Mouse (Mus musculus): ENCODE measurements around the gene Pank4. TPM values are rescaled to one million over a fixed set of nuclear protein-coding genes. Genes with fewer than 3 reads are reported as not detected.

Gene Pank4
- total and polyA plus RNA-seq, 3 experiments: 22.4 to 34.7 (median 27.6) TPM

GRCm38 (mm10) chr4:154986750-154987149, 22.8 kb downstream of the Pank4 start:
- no peak overlapping the region for H3K4me2 ChIP-seq (ENCODE audit: insufficient read depth, low read depth, poor library complexity, severe bottlenecking)
- no peak overlapping the region for H3K9ac ChIP-seq (ENCODE audit: insufficient read depth, low read depth)
- H3K4me1 ChIP-seq (ENCODE audit: control insufficient read depth in 1 of 2, insufficient read depth in 2 of 2): peaks cover 6 to 8% of the 10 kb centered on the region in 2 experiments
- DNase-seq (ENCODE audit: extremely low read depth): no peak
- in situ Hi-C loops (cut with MboI; ENCODE audit: low pct_ligation_motif_present, low pct_unique_long_range_greater_than_20kb, low sequenced_read_pairs) (loop anchor here (5.0 kb wide), 1 partner anchor 44 kb away; no protein-coding TSS in a partner anchor), dilution Hi-C loops (cut with MboI; ENCODE audit: extremely low pct_ligation_motif_present, extremely low pct_unique_long_range_greater_than_20kb, low sequenced_read_pairs) (no loop called here)
- H3K79me2 ChIP-seq (replicated peaks; ENCODE audit: control insufficient read depth, extremely low read depth, insufficient read depth, poor library complexity, severe bottlenecking): no peaks in the 10 kb centered on the region
- H3K27ac ChIP-seq (ENCODE audit: insufficient read depth, low read depth): no peak overlapping the region
- TF ChIP-seq CHD1 (IDR thresholded peaks at IDR 0.05; ENCODE audit: low read depth, low read length) (no peak), GABPA (IDR thresholded peaks at IDR 0.05; ENCODE audit: insufficient replicate concordance, low read depth, low read length) (no peak), TBP (conservative IDR thresholded peaks at IDR 0.05; ENCODE audit: low read depth, low read length) (no peak), ZNF384 (IDR thresholded peaks at IDR 0.05; ENCODE audit: low read depth, low read length) (no peak), MXI1 (IDR thresholded peaks at IDR 0.05; ENCODE audit: low read depth, low read length) (no peak), SMC3 (IDR thresholded peaks at IDR 0.05; ENCODE audit: low read depth, low read length) (no peak), MAX (IDR thresholded peaks at IDR 0.05; ENCODE audit: low read length) (no peak), RAD21 (IDR thresholded peaks at IDR 0.05; ENCODE audit: low read depth, low read length) (no peak), MAZ (IDR thresholded peaks at IDR 0.05; ENCODE audit: low read depth, low read length) (no peak), CTCF (conservative IDR thresholded peaks at IDR 0.05 in 1 of 2, IDR thresholded peaks at IDR 0.05 in 1 of 2; ENCODE audit: low read depth in 2 of 2, low read length in 2 of 2) (no peak), EP300 (IDR thresholded peaks at IDR 0.05; ENCODE audit: low read length) (no peak), E2F4 (IDR thresholded peaks at IDR 0.05; ENCODE audit: insufficient replicate concordance, low read depth, low read length) (no peak), PAX5 (IDR thresholded peaks at IDR 0.05; ENCODE audit: low read length) (no peak), MEF2A (IDR thresholded peaks at IDR 0.05; ENCODE audit: borderline replicate concordance, low read depth, low read length) (no peak), NELFE (IDR thresholded peaks at IDR 0.05; ENCODE audit: low read depth, low read length) (no peak), ELF1 (IDR thresholded peaks at IDR 0.05; ENCODE audit: low read depth, low read length) (no peak), TCF12 (IDR thresholded peaks at IDR 0.05; ENCODE audit: low read depth, low read length) (no peak)
- H3K9me3 ChIP-seq (replicated peaks; ENCODE audit: low read length): no peaks in the 10 kb centered on the region
- H3K27me3 ChIP-seq (replicated peaks): peaks cover 56% of the 10 kb centered on the region
- H3K36me3 ChIP-seq (replicated peaks in 1 of 2; ENCODE audit: control insufficient read depth in 1 of 2, insufficient read depth in 1 of 2, low read length in 1 of 2): peaks cover 2 to 14% of the 10 kb centered on the region in 2 experiments
- no peak overlapping the region for H3K4me3 ChIP-seq (replicated peaks in 1 of 3; ENCODE audit: low read depth in 2 of 3, low read length in 2 of 3, poor library complexity in 1 of 3)

DNA sequence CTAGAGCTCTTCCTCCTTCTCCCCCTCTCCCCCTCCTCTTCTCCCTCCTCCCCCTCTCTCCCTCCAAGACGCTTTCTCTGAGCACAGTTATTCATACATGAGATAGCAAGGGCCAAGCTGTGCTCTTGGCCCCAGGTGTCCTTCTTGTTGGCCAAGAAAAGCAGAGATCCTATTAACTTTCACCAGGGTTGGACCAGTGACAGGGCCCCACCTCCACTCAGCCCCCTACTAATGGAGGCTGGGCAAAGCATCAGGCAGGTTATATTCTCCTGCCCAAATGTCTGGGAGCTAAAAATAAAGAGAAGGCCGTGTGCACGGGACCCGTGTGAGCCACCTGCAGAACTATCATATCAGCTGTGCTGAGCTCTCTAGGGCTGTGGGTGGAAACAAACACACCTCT, 31.0 kb downstream of the Pank4 start:
- in situ Hi-C loops (cut with MboI; ENCODE audit: low pct_ligation_motif_present, low pct_unique_long_range_greater_than_20kb, low sequenced_read_pairs) (no loop called here), dilution Hi-C loops (cut with MboI; ENCODE audit: extremely low pct_ligation_motif_present, extremely low pct_unique_long_range_greater_than_20kb, low sequenced_read_pairs) (no loop called here)
- peaks cover 93% of the 10 kb centered on the region for H3K27me3 ChIP-seq (replicated peaks)

More for the DNA sequence above, 31.0 kb downstream of the Pank4 start:
- no peak overlapping the region for H3K4me3 ChIP-seq (replicated peaks in 1 of 3; ENCODE audit: low read depth in 2 of 3, low read length in 2 of 3, poor library complexity in 1 of 3)
- H3K79me2 ChIP-seq (replicated peaks; ENCODE audit: control insufficient read depth, extremely low read depth, insufficient read depth, poor library complexity, severe bottlenecking): no peaks in the 10 kb centered on the region
- no peaks in the 10 kb centered on the region for H3K9me3 ChIP-seq (replicated peaks; ENCODE audit: low read length)
- H3K27ac ChIP-seq (ENCODE audit: insufficient read depth, low read depth): no peak overlapping the region
- DNase-seq (ENCODE audit: extremely low read depth): no peak
- H3K36me3 ChIP-seq (replicated peaks in 1 of 2; ENCODE audit: control insufficient read depth in 1 of 2, insufficient read depth in 1 of 2, low read length in 1 of 2): no peaks in the 10 kb centered on the region
- H3K4me1 ChIP-seq (ENCODE audit: control insufficient read depth in 1 of 2, insufficient read depth in 2 of 2): peaks cover 9 to 13% of the 10 kb centered on the region in 2 experiments
- H3K4me2 ChIP-seq (ENCODE audit: insufficient read depth, low read depth, poor library complexity, severe bottlenecking): no peak overlapping the region
- no peak overlapping the region for H3K9ac ChIP-seq (ENCODE audit: insufficient read depth, low read depth)
- TF ChIP-seq ZKSCAN1 (IDR thresholded peaks at IDR 0.05; ENCODE audit: borderline replicate concordance, low read depth, low read length) (no peak), HCFC1 (IDR thresholded peaks at IDR 0.05; ENCODE audit: low read depth, low read length) (no peak), CHD2 (IDR thresholded peaks at IDR 0.05; ENCODE audit: low read length) (no peak), ZMIZ1 (IDR thresholded peaks at IDR 0.05; ENCODE audit: low read depth, low read length) (no peak), RCOR1 (conservative IDR thresholded peaks at IDR 0.05; ENCODE audit: low read depth, low read length) (no peak), ETS1 (conservative IDR thresholded peaks at IDR 0.05; ENCODE audit: low read depth, low read length) (no peak), PAX5 (IDR thresholded peaks at IDR 0.05; ENCODE audit: low read length) (no peak), GABPA (IDR thresholded peaks at IDR 0.05; ENCODE audit: insufficient replicate concordance, low read depth, low read length) (no peak), MAX (IDR thresholded peaks at IDR 0.05; ENCODE audit: low read length) (no peak), POLR2AphosphoS2 (IDR thresholded peaks at IDR 0.05; ENCODE audit: low read depth, low read length) (no peak), SIN3A (IDR thresholded peaks at IDR 0.05; ENCODE audit: low read length) (no peak), SMC3 (IDR thresholded peaks at IDR 0.05; ENCODE audit: low read depth, low read length) (no peak), TBP (conservative IDR thresholded peaks at IDR 0.05; ENCODE audit: low read depth, low read length) (no peak), MAFK (IDR thresholded peaks at IDR 0.05; ENCODE audit: insufficient replicate concordance, low read length) (no peak), MEF2A (IDR thresholded peaks at IDR 0.05; ENCODE audit: borderline replicate concordance, low read depth, low read length) (no peak), ELF1 (IDR thresholded peaks at IDR 0.05; ENCODE audit: low read depth, low read length) (no peak), EP300 (IDR thresholded peaks at IDR 0.05; ENCODE audit: low read length) (no peak), MYC (IDR thresholded peaks at IDR 0.05; ENCODE audit: low read depth, low read length) (no peak), MAZ (IDR thresholded peaks at IDR 0.05; ENCODE audit: low read depth, low read length) (no peak), USF1 (IDR thresholded peaks at IDR 0.05; ENCODE audit: low read depth, low read length) (no peak)
